Mouse (Mus musculus): ENCODE data around the gene Drg2.

- TF ChIP-seq CTCF (IDR thresholded peaks at IDR 0.05; ENCODE audit: low read depth, low read length) (no peak), POLR2A (IDR thresholded peaks at IDR 0.05; ENCODE audit: borderline replicate concordance, low read depth, low read length) (no peak)
Observed at GRCm38 (mm10) chr11:60492726-60493125, 38.3 kb downstream of the Drg2 start.
